Mouse (Mus musculus) heart, embryonic 14.5 days (tissue): ENCODE data around the gene Dip2b. TPM values are rescaled to one million over a fixed set of nuclear protein-coding genes. Genes with fewer than 3 reads are reported as not detected.

Source experiments
- ATAC-seq: fragments of 200-750 bp; cut with Nextera tagmentation; 2 replicates; pipeline ENCODE4 v1.8.0; 2017; ENCODE audit warnings: low read depth, moderate TSS enrichment; ENCODE audit not compliant: insufficient number of reproducible peaks, insufficient read depth, low FRiP score
- H3K27ac ChIP-seq, 2 experiments: fragments of 200-500 bp in 1 of 2; fragments of 300-500 bp in 1 of 2; sonication (generic) in 1 of 2; replicated peaks in 1 of 2; 2 replicates each; pipeline ENCODE4 v1.5.1; 2012 to 2014; ENCODE audit warnings: low read depth in 2 of 2, low read length in 2 of 2, control low read depth in 1 of 2, mild to moderate bottlenecking in 1 of 2, mixed read lengths in 1 of 2; ENCODE audit not compliant: control insufficient read depth in 1 of 2, insufficient read depth in 1 of 2
- H3K27me3 ChIP-seq: fragments of 300-500 bp; sonication (generic); 2 replicates; pipeline ENCODE4 v1.6.1; 2014; ENCODE audit warnings: mild to moderate bottlenecking, low read length, control low read depth; ENCODE audit not compliant: control insufficient read depth, insufficient read depth
- H3K36me3 ChIP-seq: fragments of 300-500 bp; sonication (generic); 2 replicates; pipeline ENCODE4 v1.6.1; 2014; ENCODE audit warnings: mild to moderate bottlenecking, control low read depth, low read length, mixed read lengths; ENCODE audit not compliant: control insufficient read depth, insufficient read depth
- H3K4me1 ChIP-seq, 2 experiments: fragments of 200-500 bp in 1 of 2; fragments of 300-500 bp in 1 of 2; sonication (generic) in 1 of 2; 2 replicates each; pipeline ENCODE4 v1.6.1; 2012 to 2014; ENCODE audit warnings: low read length in 2 of 2, control low read depth in 1 of 2, mixed read lengths in 1 of 2; ENCODE audit not compliant: control insufficient read depth in 2 of 2, insufficient read depth in 2 of 2
- H3K4me2 ChIP-seq: fragments of 300-500 bp; sonication (generic); 2 replicates; pipeline ENCODE4 v1.6.1; 2014; ENCODE audit warnings: mild to moderate bottlenecking, low read length
- H3K4me3 ChIP-seq, 2 experiments: fragments of 200-500 bp in 1 of 2; fragments of 300-500 bp in 1 of 2; sonication (generic) in 1 of 2; 2 replicates each; pipeline ENCODE4 v1.5.1; 2012 to 2014; ENCODE audit warnings: low read length in 2 of 2, mild to moderate bottlenecking in 2 of 2, control low read depth in 1 of 2, low read depth in 1 of 2, moderate library complexity in 1 of 2; ENCODE audit not compliant: control insufficient read depth in 1 of 2, insufficient read depth in 1 of 2
- H3K9ac ChIP-seq: fragments of 300-500 bp; sonication (generic); 2 replicates; pipeline ENCODE4 v1.6.1; 2014; ENCODE audit warnings: mild to moderate bottlenecking, low read length
- H3K9me3 ChIP-seq: fragments of 300-500 bp; sonication (generic); 2 replicates; pipeline ENCODE4 v1.6.1; 2016; ENCODE audit warnings: low read length, control low read depth; ENCODE audit not compliant: control insufficient read depth
- WGBS: fragments of 180-500 bp; shearing (Covaris S2); extraction: QIAGEN DNeasy Blood & Tissue Kit; methylation state at CpG from one replicate; pipeline ENCODE4 v1.1.7; 2014; 5-methylcytosine and 5-hydroxymethylcytosine counted together
- polyA plus RNA-seq: library from polyadenylated mRNA; unstranded; fragments of >200 nt; fragmentation: Nextera tagmentation; extraction: Ambion mirVana; gene quantifications from 2 replicates; pipeline ENCODE4 v1.2.1, GENCODE M21; 2014

Dip2b gene
- polyA plus RNA-seq, 1 experiment from 2014 or later, result 20.2 TPM

DNA sequence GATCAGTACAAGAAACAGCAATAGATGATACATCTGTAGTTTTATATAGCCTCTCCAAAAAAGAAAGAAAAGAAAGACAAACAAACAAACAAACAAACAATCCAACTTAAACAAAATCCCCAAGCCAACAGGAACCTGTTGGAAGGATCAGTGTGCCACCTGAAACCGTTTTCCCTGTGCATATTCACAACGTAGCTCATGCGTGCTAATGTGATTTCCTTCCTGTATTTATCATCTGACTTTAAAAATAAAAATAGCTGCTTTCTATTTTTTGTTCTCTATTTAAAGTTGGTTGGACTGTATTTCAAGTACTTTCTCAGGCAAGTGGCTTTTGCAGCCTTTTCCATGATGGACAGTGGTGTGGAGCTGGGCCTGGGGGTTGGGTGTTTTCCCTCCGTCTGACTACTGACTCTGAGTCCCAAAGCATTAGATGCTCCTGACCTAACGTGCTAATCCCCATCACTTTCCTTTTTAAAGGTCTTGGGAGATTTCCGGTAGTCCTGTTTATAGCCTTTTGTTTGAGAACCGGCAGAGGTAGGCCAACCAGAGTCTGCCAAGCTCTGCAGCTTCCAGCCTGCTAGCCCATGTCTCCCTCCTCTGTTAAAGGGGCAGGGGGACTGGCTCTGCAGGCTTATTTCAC lies 90.8 kb downstream of the Dip2b start:
- H3K9ac ChIP-seq, result no peak overlapping the region
- no peak for ATAC-seq
- no peaks in the 10 kb centered on the region for H3K27me3 ChIP-seq
- no peak overlapping the region for H3K4me2 ChIP-seq
- H3K9me3 ChIP-seq, result no peaks in the 10 kb centered on the region
- 53% methylated on average over 7 of the region's 7 CpGs for WGBS
- peaks cover 18 to 42% of the 10 kb centered on the region in 2 experiments for H3K4me1 ChIP-seq
- H3K27ac ChIP-seq, result no peak overlapping the region
- no peak overlapping the region for H3K4me3 ChIP-seq
- peaks cover 11% of the 10 kb centered on the region; the same call in 1 of the 2 replicates for H3K36me3 ChIP-seq

- no peaks in the 10 kb centered on the region for H3K27me3 ChIP-seq
- peaks cover 15% of the 10 kb centered on the region for H3K36me3 ChIP-seq
- no peak overlapping the region for H3K4me2 ChIP-seq
- WGBS, result 91% methylated on average over 5 of the region's 5 CpGs
- H3K4me1 ChIP-seq, result no peaks in the 10 kb centered on the region
- H3K4me3 ChIP-seq, result no peak overlapping the region
- no peak overlapping the region for H3K27ac ChIP-seq
- no peak overlapping the region for H3K9ac ChIP-seq
- no peaks in the 10 kb centered on the region for H3K9me3 ChIP-seq
- no peak for ATAC-seq
Measured at GRCm38 (mm10) chr15:100139665-100140064, 101.2 kb downstream of the Dip2b start.

- Histone ChIP-seq H3K27ac (no peak overlapping the region), H3K9me3 (no peaks in the 10 kb centered on the region), H3K4me2 (no peak overlapping the region), H3K9ac (no peak overlapping the region), H3K36me3 (peaks cover 12% of the 10 kb centered on the region), H3K4me3 (no peak overlapping the region), H3K4me1 (peaks cover 2 to 7% of the 10 kb centered on the region in 2 experiments; a peak in 3 of 4 replicates), H3K27me3 (no peaks in the 10 kb centered on the region)
- WGBS, result 75% methylated on average over 4 of the region's 4 CpGs
- ATAC-seq, result no peak
Measured at GRCm38 (mm10) chr15:100140428-100140827, 102.0 kb downstream of the Dip2b start.

DNA sequence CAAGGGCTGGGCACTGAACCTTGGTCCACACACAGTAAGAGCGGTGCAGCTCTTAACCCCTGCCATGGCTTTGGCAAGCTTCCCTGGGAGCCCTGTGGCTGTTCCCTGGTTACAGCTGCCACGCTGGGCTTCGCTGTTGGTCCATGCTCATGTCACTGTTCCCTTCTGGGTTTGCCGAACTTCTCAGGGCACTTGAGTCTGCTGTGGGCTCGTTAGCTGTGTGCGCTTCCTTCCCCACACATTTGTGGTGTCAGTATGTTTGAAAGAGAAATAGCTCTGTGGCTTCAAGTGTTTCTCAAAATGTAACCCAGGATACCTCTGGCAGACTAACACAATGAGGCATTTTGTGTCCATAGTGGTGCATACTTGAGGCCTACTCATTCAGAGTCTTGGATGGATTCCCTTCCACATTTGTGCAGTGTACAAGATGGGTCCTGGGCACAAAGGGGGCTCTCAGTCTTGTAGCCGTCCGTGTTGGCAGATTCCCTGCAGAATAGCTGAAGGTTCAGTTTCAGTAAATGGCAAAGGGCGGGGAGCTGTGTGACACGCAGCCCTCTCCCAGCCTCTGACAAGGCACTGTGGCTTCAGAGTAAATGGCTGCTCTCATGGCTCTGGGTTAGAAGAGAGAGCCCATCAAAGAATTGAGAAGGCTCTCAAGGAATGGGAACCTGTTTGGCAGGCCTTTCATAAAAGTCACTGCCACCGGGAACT lies 104.8 kb downstream of the Dip2b start:
- peaks cover 10% of the 10 kb centered on the region for H3K36me3 ChIP-seq

GRCm38 (mm10) chr15:100144854-100145824 lies 106.7 kb downstream of the Dip2b start:
- no peaks in the 10 kb centered on the region for H3K27me3 ChIP-seq
- peaks cover 10% of the 10 kb centered on the region for H3K36me3 ChIP-seq
- no peak for ATAC-seq
- WGBS, result 66% methylated on average over 15 of the region's 15 CpGs
- H3K4me3 ChIP-seq, result no peak overlapping the region
- H3K9ac ChIP-seq, result 0 out of 2 replicates have a peak overlapping the region, but pooled peaks have one; percentile 1
- no peak overlapping the region for H3K4me2 ChIP-seq
- peak overlapping the region; percentile 20 to 53; a peak in 3 of 4 replicates for H3K27ac ChIP-seq
- no peaks in the 10 kb centered on the region for H3K9me3 ChIP-seq
- H3K4me1 ChIP-seq, result peaks cover 10 to 23% of the 10 kb centered on the region in 2 experiments

More for the DNA sequence above, 104.8 kb downstream of the Dip2b start:
- Histone ChIP-seq H3K4me1 (peaks cover 10 to 20% of the 10 kb centered on the region in 2 experiments), H3K27me3 (no peaks in the 10 kb centered on the region), H3K4me3 (no peak overlapping the region), H3K9ac (no peak overlapping the region), H3K9me3 (no peaks in the 10 kb centered on the region), H3K27ac (no peak overlapping the region), H3K4me2 (no peak overlapping the region)
- 86% methylated on average over 11 of the region's 11 CpGs for WGBS
- no peak for ATAC-seq

- peak overlapping the region; percentile 20 to 53; a peak in 2 of 4 replicates for H3K27ac ChIP-seq
Measured at GRCm38 (mm10) chr15:100145917-100146316, 107.5 kb downstream of the Dip2b start.

DNA sequence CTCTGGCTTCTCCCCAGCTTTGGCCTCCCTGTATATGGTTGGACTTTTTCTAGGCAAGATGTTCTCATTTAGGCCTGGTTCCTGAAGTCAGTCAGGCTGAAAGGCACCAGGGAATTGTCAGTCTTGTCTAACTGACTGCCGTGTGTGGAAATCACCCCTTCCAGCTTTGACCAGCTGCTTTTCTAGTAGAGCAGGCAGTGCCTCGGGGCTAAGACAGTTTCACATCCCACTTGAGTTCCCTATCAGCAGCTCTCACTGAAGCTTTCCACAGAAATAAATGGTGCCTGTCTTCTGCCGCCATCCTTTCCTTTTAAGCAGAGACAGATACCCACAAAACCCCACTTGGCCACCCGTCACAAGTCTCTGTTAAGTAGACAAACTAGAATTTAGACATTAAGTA lies 112.1 kb downstream of the Dip2b start:
- Histone ChIP-seq H3K27me3 (no peaks in the 10 kb centered on the region), H3K9me3 (no peaks in the 10 kb centered on the region), H3K4me1 (peaks cover 7 to 22% of the 10 kb centered on the region in 2 experiments), H3K9ac (no peak overlapping the region), H3K4me2 (no peak overlapping the region), H3K4me3 (no peak overlapping the region), H3K36me3 (peaks cover 36% of the 10 kb centered on the region), H3K27ac (peak overlapping the region in 1 of 2 experiments; percentile 37; a peak in 1 of 4 replicates)
- WGBS, result 38% methylated on average over 4 of the region's 4 CpGs
- no peak for ATAC-seq

More at GRCm38 (mm10) chr15:100145917-100146316, 107.5 kb downstream of the Dip2b start:
- Histone ChIP-seq H3K9me3 (no peaks in the 10 kb centered on the region), H3K4me3 (no peak overlapping the region), H3K27me3 (no peaks in the 10 kb centered on the region), H3K36me3 (peaks cover 11% of the 10 kb centered on the region), H3K9ac (peak overlapping the region; percentile 27; the same call in 1 of the 2 replicates), H3K4me2 (no peak overlapping the region), H3K4me1 (peaks cover 10 to 30% of the 10 kb centered on the region in 2 experiments)
- 49% methylated on average over 3 of the region's 3 CpGs for WGBS
- 0 out of 2 replicates have a peak, but pooled peaks have one; percentile 32 for ATAC-seq
